Mouse (Mus musculus): ENCODE measurements around the gene Slc29a2. TPM values are rescaled to one million over a fixed set of nuclear protein-coding genes. Genes with fewer than 3 reads are reported as not detected.

Slc29a2 gene
- polyA plus RNA-seq (2015; fragmentation: Nextera tagmentation; extraction: Ambion mirVana) = 6.9 and 8.3 TPM in 2 replicates

- peaks cover 22% of the 10 kb centered on the region for H3K36me3 ChIP-seq (ENCODE audit: poor library complexity, severe bottlenecking)
Measured at GRCm38 (mm10) chr19:5023621-5024479, at the start of gene Slc29a2. TSS of gene Slc29a2 (plus strand) at chr19:5023860.

GRCm38 (mm10) chr19:4981767-4982166, 41.9 kb upstream of the Slc29a2 start:
- no peak overlapping the region for H3K27ac ChIP-seq
- no peak overlapping the region for H3K9ac ChIP-seq
- peaks cover 41% of the 10 kb centered on the region for H3K27me3 ChIP-seq
- no peaks in the 10 kb centered on the region for H3K36me3 ChIP-seq (ENCODE audit: poor library complexity, severe bottlenecking)
- H3K4me3 ChIP-seq = no peak overlapping the region
- H3K4me2 ChIP-seq = no peak overlapping the region
- H3K9me3 ChIP-seq (replicated peaks) = no peaks in the 10 kb centered on the region
- ATAC-seq = no peak
- no peaks in the 10 kb centered on the region for H3K4me1 ChIP-seq

More at GRCm38 (mm10) chr19:5023621-5024479, at the start of gene Slc29a2:
- Histone ChIP-seq H3K4me2 (peak within 1 kb of the TSS; percentile 72), H3K9me3 (replicated peaks) (no peaks in the 10 kb centered on the region), H3K27me3 (no peaks in the 10 kb centered on the region), H3K27ac (peak within 1 kb of the TSS; percentile 91), H3K9ac (peak within 1 kb of the TSS; percentile 77), H3K4me3 (peak within 1 kb of the TSS; percentile 64), H3K4me1 (peaks cover 8% of the 10 kb centered on the region; the same call in 1 of the 2 replicates)
- peak; percentile 97 for ATAC-seq
- WGBS = under 1% methylated on average over 62 of the region's 62 CpGs

- Histone ChIP-seq H3K27me3 (peaks cover 96% of the 10 kb centered on the region), H3K4me2 (peak overlapping the region; percentile 69), H3K4me1 (peaks cover 35% of the 10 kb centered on the region), H3K9me3 (replicated peaks) (no peaks in the 10 kb centered on the region), H3K9ac (peak overlapping the region; percentile 70), H3K36me3 (ENCODE audit: poor library complexity, severe bottlenecking) (no peaks in the 10 kb centered on the region), H3K27ac (no peak overlapping the region), H3K4me3 (peak overlapping the region; percentile 46)
- ATAC-seq = no peak
- 3% methylated on average over 13 of the region's 13 CpGs for WGBS
Measured at GRCm38 (mm10) chr19:4989013-4989412, 34.6 kb upstream of the Slc29a2 start.

DNA sequence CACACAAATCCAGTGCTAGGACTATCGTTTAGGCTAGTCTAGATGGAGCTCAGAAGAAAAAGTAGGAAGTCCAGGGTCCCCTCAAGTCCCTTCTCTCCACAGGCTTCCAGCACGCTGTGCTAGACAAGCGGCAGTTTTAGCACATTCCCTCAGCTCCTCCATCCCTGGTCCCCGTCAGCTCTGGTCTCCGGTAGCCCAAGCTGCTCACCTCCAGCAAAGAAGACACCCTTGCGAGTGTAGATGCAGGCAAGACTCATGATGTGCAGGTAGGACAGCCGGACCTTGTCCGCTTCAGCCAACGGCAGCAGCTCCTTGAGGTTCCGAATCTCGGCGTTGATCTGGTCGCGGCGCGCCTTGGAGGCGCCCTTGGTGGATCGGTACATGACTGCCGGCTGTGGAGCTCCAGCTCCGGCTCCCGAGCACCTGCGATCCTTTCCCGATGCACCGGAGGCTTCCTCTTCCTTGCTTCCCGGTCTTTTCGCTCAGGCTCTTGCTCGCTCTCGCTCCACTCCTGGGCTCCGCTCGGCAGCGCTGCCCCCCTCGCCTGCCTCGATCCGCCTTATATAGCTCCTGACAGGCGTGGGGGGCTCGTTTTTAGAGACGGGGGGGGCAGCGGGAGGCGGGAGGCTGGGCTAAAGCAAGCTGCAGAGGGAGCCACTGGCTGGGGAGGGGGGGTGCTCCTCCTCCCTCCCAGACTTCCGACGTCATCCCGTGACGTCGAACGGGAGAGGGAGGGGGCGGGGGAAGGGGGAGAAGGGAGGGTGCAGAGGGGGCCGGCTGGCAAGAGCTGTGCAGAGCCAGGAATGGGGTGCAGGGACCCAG, 34.0 kb upstream of the Slc29a2 start:
- 16% methylated on average over 45 of the region's 47 CpGs for WGBS
- H3K27me3 ChIP-seq = peaks cover 94% of the 10 kb centered on the region
- H3K4me3 ChIP-seq = peak overlapping the region; percentile 46
- no peaks in the 10 kb centered on the region for H3K36me3 ChIP-seq (ENCODE audit: poor library complexity, severe bottlenecking)
- peak overlapping the region; percentile 70 for H3K9ac ChIP-seq
- ATAC-seq = peak; percentile 85
- peaks cover 35% of the 10 kb centered on the region for H3K4me1 ChIP-seq
- peak overlapping the region; percentile 31; the same call in 1 of the 2 replicates for H3K27ac ChIP-seq
- no peaks in the 10 kb centered on the region for H3K9me3 ChIP-seq (replicated peaks)
- H3K4me2 ChIP-seq = peak overlapping the region; percentile 69

- H3K27ac ChIP-seq = peak within 1 kb of the TSS; percentile 31
- ATAC-seq = no peak
Measured at GRCm38 (mm10) chr19:4990256-4990625, 33.4 kb upstream of the Slc29a2 start, which contains the start of gene Npas4. TSS of gene Npas4 (minus strand) at chr19:4990316.

DNA sequence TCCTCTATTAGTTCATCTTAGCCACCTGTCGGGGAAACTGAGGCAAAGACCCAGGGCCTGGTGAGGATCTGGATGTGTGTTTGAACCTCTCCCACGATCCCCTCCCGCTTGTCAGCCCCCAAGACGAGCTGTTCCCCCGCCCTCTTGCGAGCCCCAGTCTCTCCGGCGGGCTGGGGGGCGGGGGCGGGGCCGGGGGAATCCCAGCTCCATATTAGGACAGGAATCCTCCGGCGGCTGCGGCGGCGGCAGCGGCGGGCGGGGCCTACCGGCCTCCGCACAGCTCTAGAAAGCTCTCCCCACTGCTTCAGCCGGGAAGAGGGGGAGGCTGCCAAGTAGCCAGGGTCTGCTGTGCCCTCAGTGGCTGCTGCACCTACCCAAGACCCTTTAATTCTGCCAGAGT, 32.9 kb upstream of the Slc29a2 start:
- 2% methylated on average over 21 of the region's 22 CpGs for WGBS
- peaks cover 88% of the 10 kb centered on the region for H3K27me3 ChIP-seq
- H3K27ac ChIP-seq = peak overlapping the region; percentile 19; the same call in 1 of the 2 replicates
- ATAC-seq = peak; percentile 31; the same call in 1 of the 2 replicates
- H3K9ac ChIP-seq = peak overlapping the region; percentile 43
- peak overlapping the region; percentile 69 for H3K4me2 ChIP-seq
- no peaks in the 10 kb centered on the region for H3K9me3 ChIP-seq (replicated peaks)
- peaks cover 35% of the 10 kb centered on the region for H3K4me1 ChIP-seq
- peak overlapping the region; percentile 46 for H3K4me3 ChIP-seq
- H3K36me3 ChIP-seq (ENCODE audit: poor library complexity, severe bottlenecking) = no peaks in the 10 kb centered on the region

More at GRCm38 (mm10) chr19:4990256-4990625, 33.4 kb upstream of the Slc29a2 start, which contains the start of gene Npas4:
- H3K4me3 ChIP-seq = peak within 1 kb of the TSS; percentile 46
- peaks cover 35% of the 10 kb centered on the region for H3K4me1 ChIP-seq
- H3K9me3 ChIP-seq (replicated peaks) = no peaks in the 10 kb centered on the region
- H3K27me3 ChIP-seq = peaks cover 93% of the 10 kb centered on the region
- peak within 1 kb of the TSS; percentile 70 for H3K9ac ChIP-seq
- H3K4me2 ChIP-seq = peak within 1 kb of the TSS; percentile 69
- no peaks in the 10 kb centered on the region for H3K36me3 ChIP-seq (ENCODE audit: poor library complexity, severe bottlenecking)
- WGBS = 17% methylated on average over 4 of the region's 4 CpGs

DNA sequence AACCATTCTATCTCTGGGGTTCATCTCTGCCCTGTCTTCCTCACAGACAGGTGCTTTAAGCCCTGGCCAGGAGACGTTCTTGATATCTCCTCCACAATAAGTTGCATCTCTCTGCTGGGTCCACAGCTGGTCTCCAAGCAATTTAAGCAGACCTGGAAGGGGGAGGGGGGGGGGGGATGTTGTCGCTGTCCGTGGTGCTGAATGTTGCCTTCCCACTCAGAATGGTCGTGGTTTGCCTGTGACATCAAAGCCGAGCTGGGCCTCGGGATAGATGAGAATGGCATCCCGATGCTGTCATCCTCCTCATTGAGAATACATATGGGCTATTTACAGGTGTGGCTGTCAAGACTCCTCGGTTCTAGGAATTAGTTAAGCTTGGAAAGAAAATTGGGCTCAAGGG, 31.3 kb upstream of the Slc29a2 start:
- ATAC-seq = no peak
- H3K27ac ChIP-seq = no peak overlapping the region
- H3K4me2 ChIP-seq = no peak overlapping the region
- H3K4me1 ChIP-seq = peaks cover 35% of the 10 kb centered on the region
- H3K36me3 ChIP-seq (ENCODE audit: poor library complexity, severe bottlenecking) = no peaks in the 10 kb centered on the region
- peaks cover 79% of the 10 kb centered on the region for H3K27me3 ChIP-seq
- no peak overlapping the region for H3K9ac ChIP-seq
- 19% methylated on average over 8 of the region's 8 CpGs for WGBS
- H3K4me3 ChIP-seq = no peak overlapping the region
- no peaks in the 10 kb centered on the region for H3K9me3 ChIP-seq (replicated peaks)

DNA sequence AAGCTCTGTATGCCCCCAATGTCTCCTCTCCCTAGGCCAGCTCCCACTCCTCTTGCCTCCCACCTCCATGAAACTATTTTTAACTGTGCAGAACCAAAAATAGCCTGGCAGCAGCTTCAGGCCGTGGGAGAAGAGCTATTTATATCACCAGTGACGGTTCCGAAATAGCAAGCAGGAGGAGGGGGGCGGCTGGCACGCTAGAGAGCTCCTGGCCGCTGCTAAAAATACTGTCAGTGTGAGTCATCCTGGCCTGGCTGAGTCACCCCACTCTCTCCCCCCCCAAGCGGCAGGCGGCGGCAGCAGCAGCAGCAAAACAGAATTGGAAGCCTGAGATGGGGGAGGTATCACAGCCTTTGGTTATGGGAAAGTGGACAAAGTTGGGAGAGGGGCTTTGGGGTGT, 30.8 kb upstream of the Slc29a2 start:
- no peak overlapping the region for H3K27ac ChIP-seq
- WGBS = 7% methylated on average over 9 of the region's 9 CpGs
- H3K9me3 ChIP-seq (replicated peaks) = no peaks in the 10 kb centered on the region
- H3K36me3 ChIP-seq (ENCODE audit: poor library complexity, severe bottlenecking) = no peaks in the 10 kb centered on the region
- peaks cover 74% of the 10 kb centered on the region for H3K27me3 ChIP-seq
- no peak overlapping the region for H3K9ac ChIP-seq
- 0 out of 2 replicates have a peak overlapping the region, but pooled peaks have one; percentile 7 for H3K4me2 ChIP-seq
- no peak for ATAC-seq
- peaks cover 35% of the 10 kb centered on the region for H3K4me1 ChIP-seq
- no peak overlapping the region for H3K4me3 ChIP-seq

- H3K4me1 ChIP-seq = peaks cover 31% of the 10 kb centered on the region
- no peak overlapping the region for H3K4me3 ChIP-seq
- 50% methylated on average over 5 of the region's 5 CpGs for WGBS
- H3K4me2 ChIP-seq = no peak overlapping the region
- no peaks in the 10 kb centered on the region for H3K9me3 ChIP-seq (replicated peaks)
- H3K9ac ChIP-seq = no peak overlapping the region
- no peaks in the 10 kb centered on the region for H3K36me3 ChIP-seq (ENCODE audit: poor library complexity, severe bottlenecking)
- ATAC-seq = no peak
- peak overlapping the region; percentile 40; the same call in 1 of the 2 replicates for H3K27ac ChIP-seq
- peaks cover 67% of the 10 kb centered on the region for H3K27me3 ChIP-seq
Measured at GRCm38 (mm10) chr19:4994043-4994442, 29.6 kb upstream of the Slc29a2 start.

DNA sequence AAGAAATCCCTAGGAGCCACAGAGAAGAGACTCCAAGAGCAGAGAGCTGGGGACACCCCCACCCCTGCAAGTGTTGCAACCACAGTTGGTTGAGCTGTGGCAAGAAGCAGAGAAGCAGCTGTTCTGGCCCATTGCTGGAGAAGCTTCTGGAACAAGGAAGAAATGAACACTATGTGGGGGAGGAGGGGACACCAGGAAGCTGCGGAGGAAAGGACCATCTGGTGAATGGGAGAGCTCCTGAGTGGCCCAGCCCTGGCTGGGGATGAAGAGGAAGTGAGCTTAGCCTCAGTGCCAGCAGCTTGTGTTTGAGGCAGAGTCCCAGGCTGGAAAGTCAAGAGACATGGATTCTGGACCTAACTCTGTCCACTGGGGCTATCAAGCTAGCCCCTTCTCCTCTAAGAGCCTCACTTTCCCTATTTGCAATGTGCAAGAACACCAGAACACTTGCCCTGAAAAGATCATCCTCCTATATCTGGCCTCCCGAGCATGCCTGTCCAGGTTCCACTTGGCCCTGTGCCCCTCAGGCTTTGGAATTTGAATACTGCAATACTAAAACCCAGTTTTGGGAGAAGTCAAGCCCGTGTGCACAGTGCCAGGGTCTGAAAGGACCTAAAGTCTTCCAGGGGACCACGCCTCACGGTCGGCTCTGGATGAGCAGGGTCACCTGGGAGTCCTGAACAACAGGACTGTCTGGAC, 24.1 kb upstream of the Slc29a2 start:
- H3K27ac ChIP-seq = no peak overlapping the region
- no peak overlapping the region for H3K4me3 ChIP-seq
- ATAC-seq = no peak
- H3K4me2 ChIP-seq = no peak overlapping the region
- H3K9ac ChIP-seq = no peak overlapping the region
- H3K27me3 ChIP-seq = peaks cover 27% of the 10 kb centered on the region
- H3K4me1 ChIP-seq = peaks cover 12% of the 10 kb centered on the region
- no peaks in the 10 kb centered on the region for H3K9me3 ChIP-seq (replicated peaks)
- WGBS = 81% methylated on average over 6 of the region's 6 CpGs
- no peaks in the 10 kb centered on the region for H3K36me3 ChIP-seq (ENCODE audit: poor library complexity, severe bottlenecking)

- Histone ChIP-seq H3K4me1 (peaks cover 12% of the 10 kb centered on the region), H3K4me2 (peak overlapping the region; percentile 70), H3K9me3 (replicated peaks) (peaks cover 8% of the 10 kb centered on the region; the same call in 1 of the 2 replicates), H3K27me3 (peaks cover 17% of the 10 kb centered on the region), H3K4me3 (peak overlapping the region; percentile 37), H3K9ac (peak overlapping the region; percentile 63), H3K36me3 (ENCODE audit: poor library complexity, severe bottlenecking) (no peaks in the 10 kb centered on the region), H3K27ac (peak overlapping the region; percentile 89)
- WGBS = under 1% methylated on average over 39 of the region's 39 CpGs
- peak; percentile 99 for ATAC-seq
Measured at GRCm38 (mm10) chr19:5001666-5002406, 21.8 kb upstream of the Slc29a2 start.
